Mouse (Mus musculus) hindbrain, postnatal 0 days (tissue): ENCODE measurements around the gene Ak4. TPM values are rescaled to one million over a fixed set of nuclear protein-coding genes. Genes with fewer than 3 reads are reported as not detected.

Experiments used
- ATAC-seq: fragments of 200-750 bp; cut with Nextera tagmentation; 2 replicates; pipeline ENCODE4 v1.8.0; 2017; ENCODE audit warnings: mild to moderate bottlenecking, moderate TSS enrichment, moderate library complexity
- DNase-seq: peaks from one replicate; pipeline ENCODE4 v3.0.0-alpha.2; 2015; ENCODE audit warnings: low spot score
- H3K27ac ChIP-seq: fragments of 300-500 bp; sonication (generic); 2 replicates; pipeline ENCODE4 v1.5.1; 2014; ENCODE audit warnings: mild to moderate bottlenecking
- H3K27me3 ChIP-seq: fragments of 300-500 bp; sonication (generic); 2 replicates; pipeline ENCODE4 v1.6.1; 2014; ENCODE audit warnings: low read length, mixed read lengths; ENCODE audit not compliant: insufficient read depth
- H3K36me3 ChIP-seq: fragments of 300-500 bp; sonication (generic); 2 replicates; pipeline ENCODE4 v1.6.1; 2014; ENCODE audit warnings: low read length, mixed read lengths; ENCODE audit not compliant: insufficient read depth
- H3K4me1 ChIP-seq: fragments of 300-500 bp; sonication (generic); 2 replicates; pipeline ENCODE4 v1.6.1; 2014; ENCODE audit warnings: antibody characterized with exemption, low read length, mixed read lengths; ENCODE audit not compliant: insufficient read depth
- H3K4me2 ChIP-seq: fragments of 300-500 bp; sonication (generic); 2 replicates; pipeline ENCODE4 v1.6.1; 2014; ENCODE audit warnings: low read depth, mild to moderate bottlenecking, low read length, moderate library complexity, mixed read lengths
- H3K4me3 ChIP-seq: fragments of 300-500 bp; sonication (generic); 2 replicates; pipeline ENCODE4 v1.5.1; 2014; ENCODE audit warnings: low read length
- H3K9ac ChIP-seq: fragments of 300-500 bp; sonication (generic); replicated peaks from 2 replicates; pipeline ENCODE4 v1.6.1; 2014; ENCODE audit warnings: mild to moderate bottlenecking, low read length, moderate library complexity, mixed read lengths
- H3K9me3 ChIP-seq: fragments of 300-500 bp; sonication (generic); 2 replicates; pipeline ENCODE4 v1.6.1; 2016; ENCODE audit warnings: low read length, mixed read lengths
- CTCF ChIP-seq: IDR thresholded peaks from 2 replicates; pipeline ENCODE4 v1.5.1; 2016; ENCODE audit warnings: antibody characterized with exemption, control low read depth, low read depth
- WGBS: fragments of 180-500 bp; shearing (Covaris S2); extraction: QIAGEN DNeasy Blood & Tissue Kit; methylation state at CpG from one replicate; pipeline ENCODE4 v1.1.7; 2014; 5-methylcytosine and 5-hydroxymethylcytosine counted together
- polyA plus RNA-seq: library from polyadenylated mRNA; unstranded; fragments of >200 nt; fragmentation: Nextera tagmentation; extraction: Ambion mirVana; gene quantifications from 2 replicates; pipeline ENCODE4 v1.2.1, GENCODE M21; 2015
- total RNA-seq: library from RNA; depleted of rRNA; stranded (reverse); fragments of >200 nt; gene quantifications from 2 replicates; pipeline ENCODE4 v1.2.3, GENCODE M21; 2014

Gene Ak4
- total and polyA plus RNA-seq, 2 experiments from 2014 or later, result 8.4 to 23.6 TPM

DNA sequence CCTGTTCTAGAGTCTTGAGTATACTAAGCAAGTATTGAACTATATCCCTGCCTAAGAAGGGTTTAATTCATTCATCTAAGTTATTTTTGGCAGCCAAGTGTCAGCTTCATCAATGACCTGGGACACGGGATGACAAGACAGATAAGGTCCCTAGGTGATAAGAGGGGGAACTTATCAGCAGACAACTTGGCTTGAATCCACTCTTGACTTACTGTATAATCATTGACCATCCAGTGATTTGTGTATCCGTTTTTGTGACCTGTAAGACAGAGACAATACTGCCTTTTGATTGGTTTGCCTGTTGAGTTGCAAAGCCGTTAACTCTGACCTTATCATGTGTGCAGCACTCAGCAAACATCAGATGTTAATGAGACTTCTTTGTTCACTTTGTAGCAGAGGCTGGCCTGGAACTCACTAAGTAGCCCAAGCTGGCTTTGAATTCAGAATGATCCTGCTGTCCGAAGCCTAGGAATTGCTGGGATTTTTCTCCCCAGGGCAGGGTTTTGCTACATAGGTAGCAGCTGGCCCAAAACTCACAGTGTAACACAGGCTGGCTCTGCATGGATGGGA, 19.0 kb upstream of the Ak4 start:
- Histone ChIP-seq H3K27me3 (no peaks in the 10 kb centered on the region), H3K27ac (no peak overlapping the region), H3K4me2 (no peak overlapping the region), H3K36me3 (no peaks in the 10 kb centered on the region), H3K4me1 (no peaks in the 10 kb centered on the region), H3K4me3 (no peak overlapping the region), H3K9ac (no peak overlapping the region), H3K9me3 (no peaks in the 10 kb centered on the region)
- no peak for TF ChIP-seq CTCF
- ATAC-seq (no peak), DNase-seq (no peak)
- 85% methylated on average over 4 of the region's 4 CpGs for WGBS

DNA sequence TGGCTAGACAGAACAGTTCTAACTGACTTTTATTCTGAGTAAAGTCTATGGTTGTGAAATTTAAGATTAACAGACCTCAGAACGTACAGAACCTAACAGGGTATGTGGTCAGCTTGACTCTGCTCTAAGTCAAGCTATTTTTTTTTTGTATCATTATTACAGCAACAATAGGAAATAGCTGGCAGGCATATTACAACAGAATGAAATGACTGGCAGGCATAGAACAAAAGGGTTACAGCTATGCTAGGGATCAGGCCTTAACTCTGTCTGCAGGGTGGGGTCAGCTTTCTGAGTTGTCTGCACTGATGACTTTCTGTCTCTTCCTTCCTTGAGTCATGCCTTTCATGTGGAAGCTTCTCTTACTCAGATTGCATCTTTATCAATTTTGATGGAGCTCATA, 17.1 kb upstream of the Ak4 start:
- H3K4me3 ChIP-seq, result no peak overlapping the region
- DNase-seq (no peak), ATAC-seq (no peak)

DNA sequence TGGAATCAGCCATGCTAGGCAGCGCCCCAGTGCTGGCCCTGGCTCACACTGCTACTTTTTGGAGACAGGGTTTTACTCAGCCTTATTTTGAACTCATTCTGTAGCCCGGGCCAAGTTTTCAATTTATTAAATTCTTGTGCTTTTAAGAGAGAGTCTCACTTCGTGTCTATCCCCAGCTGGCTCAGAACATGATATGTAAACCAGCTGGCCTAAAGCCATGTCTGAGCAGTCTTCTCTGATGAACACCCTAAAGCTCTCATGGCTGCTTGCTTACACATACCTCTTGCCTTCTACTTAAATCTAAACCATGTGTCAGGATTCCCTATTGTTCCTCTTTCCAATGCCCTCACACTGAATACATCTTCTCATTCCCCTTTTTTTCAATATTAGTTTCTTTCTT, 14.2 kb upstream of the Ak4 start:
- no peak for DNase-seq

More for the DNA sequence above, 17.1 kb upstream of the Ak4 start:
- Histone ChIP-seq H3K9me3 (no peaks in the 10 kb centered on the region), H3K4me1 (no peaks in the 10 kb centered on the region), H3K27ac (no peak overlapping the region), H3K27me3 (no peaks in the 10 kb centered on the region), H3K4me2 (no peak overlapping the region), H3K9ac (no peak overlapping the region), H3K36me3 (no peaks in the 10 kb centered on the region)
- WGBS, result 73% methylated on average over 1 of the region's 1 CpGs
- no peak for TF ChIP-seq CTCF

DNA sequence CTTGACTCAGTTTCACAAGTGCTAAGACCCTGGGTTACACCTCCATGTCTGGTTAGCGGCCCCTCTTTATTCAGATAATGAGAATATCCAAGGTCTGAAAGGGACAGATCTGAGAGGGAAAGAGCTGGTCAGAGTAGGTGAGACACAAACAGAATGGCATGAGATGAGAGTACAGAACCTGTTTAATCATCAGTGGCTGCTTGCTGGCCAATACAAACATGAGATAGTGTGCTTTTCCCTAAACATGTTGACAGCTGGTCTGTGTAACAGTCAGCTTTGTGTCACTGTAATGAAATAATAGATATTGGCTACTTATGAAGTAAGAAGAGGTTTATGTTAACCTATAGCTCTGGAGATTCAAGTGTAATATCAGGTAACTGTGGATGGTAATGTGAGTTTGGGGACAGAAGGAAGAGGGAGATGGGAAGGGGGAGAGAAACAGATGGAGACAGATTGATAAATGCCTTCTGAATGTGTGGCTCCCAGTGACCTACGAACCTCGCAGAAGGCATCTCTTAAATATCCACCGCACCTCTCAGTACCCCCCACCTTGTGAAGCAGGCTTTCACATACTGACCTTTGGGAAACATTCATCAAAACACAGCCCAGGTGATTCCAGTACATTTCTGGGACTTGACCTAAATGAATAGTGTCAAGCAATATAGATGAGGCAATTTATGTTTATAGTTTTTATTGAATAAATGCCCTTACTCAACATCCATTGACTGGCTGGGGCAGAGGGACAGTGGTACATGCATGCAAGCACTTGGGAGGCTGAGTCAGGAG, 12.5 kb upstream of the Ak4 start:
- Histone ChIP-seq H3K4me3 (no peak overlapping the region), H3K4me2 (no peak overlapping the region), H3K36me3 (no peaks in the 10 kb centered on the region), H3K27ac (no peak overlapping the region), H3K9ac (no peak overlapping the region), H3K4me1 (no peaks in the 10 kb centered on the region), H3K9me3 (no peaks in the 10 kb centered on the region), H3K27me3 (no peaks in the 10 kb centered on the region)
- ATAC-seq, result no peak
- no peak for TF ChIP-seq CTCF
- 96% methylated on average over 4 of the region's 4 CpGs for WGBS
- no peak for DNase-seq

More for the DNA sequence above, 14.2 kb upstream of the Ak4 start:
- no peak for TF ChIP-seq CTCF
- Histone ChIP-seq H3K27me3 (no peaks in the 10 kb centered on the region), H3K4me2 (no peak overlapping the region), H3K4me3 (no peak overlapping the region), H3K9ac (no peak overlapping the region), H3K4me1 (no peaks in the 10 kb centered on the region), H3K9me3 (no peaks in the 10 kb centered on the region), H3K36me3 (no peaks in the 10 kb centered on the region), H3K27ac (no peak overlapping the region)
- WGBS, result 58% methylated on average over 3 of the region's 3 CpGs
- ATAC-seq, result no peak

DNA sequence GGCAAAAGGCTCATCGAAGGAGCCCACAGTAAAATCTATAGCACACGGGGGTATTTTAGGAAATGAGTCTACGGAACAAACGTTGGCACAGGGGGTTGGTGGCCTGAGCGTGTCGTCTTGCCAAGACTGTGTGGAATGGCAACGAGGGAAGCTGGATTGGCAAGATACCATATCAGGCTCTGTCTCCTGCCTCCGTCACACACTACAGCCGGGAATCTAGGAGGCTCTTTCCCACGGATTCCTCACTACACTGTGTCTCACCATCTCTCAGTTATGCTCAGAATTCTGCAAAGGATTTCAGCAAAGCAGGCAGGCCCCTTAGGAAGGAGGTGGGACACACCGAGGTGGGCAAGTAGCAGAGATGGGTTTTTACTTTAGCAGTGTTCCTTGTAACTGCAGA, 2.1 kb upstream of the Ak4 start:
- TF ChIP-seq CTCF, result no peak
- H3K4me2 ChIP-seq, result no peak overlapping the region
- H3K27ac ChIP-seq, result no peak overlapping the region
- H3K9me3 ChIP-seq, result no peaks in the 10 kb centered on the region
- no peak overlapping the region for H3K9ac ChIP-seq
- ATAC-seq (no peak), DNase-seq (no peak)
- no peaks in the 10 kb centered on the region; the same call in 1 of the 2 replicates for H3K4me1 ChIP-seq
- H3K27me3 ChIP-seq, result no peaks in the 10 kb centered on the region
- no peak overlapping the region for H3K4me3 ChIP-seq
- H3K36me3 ChIP-seq, result no peaks in the 10 kb centered on the region
- 54% methylated on average over 11 of the region's 11 CpGs for WGBS

DNA sequence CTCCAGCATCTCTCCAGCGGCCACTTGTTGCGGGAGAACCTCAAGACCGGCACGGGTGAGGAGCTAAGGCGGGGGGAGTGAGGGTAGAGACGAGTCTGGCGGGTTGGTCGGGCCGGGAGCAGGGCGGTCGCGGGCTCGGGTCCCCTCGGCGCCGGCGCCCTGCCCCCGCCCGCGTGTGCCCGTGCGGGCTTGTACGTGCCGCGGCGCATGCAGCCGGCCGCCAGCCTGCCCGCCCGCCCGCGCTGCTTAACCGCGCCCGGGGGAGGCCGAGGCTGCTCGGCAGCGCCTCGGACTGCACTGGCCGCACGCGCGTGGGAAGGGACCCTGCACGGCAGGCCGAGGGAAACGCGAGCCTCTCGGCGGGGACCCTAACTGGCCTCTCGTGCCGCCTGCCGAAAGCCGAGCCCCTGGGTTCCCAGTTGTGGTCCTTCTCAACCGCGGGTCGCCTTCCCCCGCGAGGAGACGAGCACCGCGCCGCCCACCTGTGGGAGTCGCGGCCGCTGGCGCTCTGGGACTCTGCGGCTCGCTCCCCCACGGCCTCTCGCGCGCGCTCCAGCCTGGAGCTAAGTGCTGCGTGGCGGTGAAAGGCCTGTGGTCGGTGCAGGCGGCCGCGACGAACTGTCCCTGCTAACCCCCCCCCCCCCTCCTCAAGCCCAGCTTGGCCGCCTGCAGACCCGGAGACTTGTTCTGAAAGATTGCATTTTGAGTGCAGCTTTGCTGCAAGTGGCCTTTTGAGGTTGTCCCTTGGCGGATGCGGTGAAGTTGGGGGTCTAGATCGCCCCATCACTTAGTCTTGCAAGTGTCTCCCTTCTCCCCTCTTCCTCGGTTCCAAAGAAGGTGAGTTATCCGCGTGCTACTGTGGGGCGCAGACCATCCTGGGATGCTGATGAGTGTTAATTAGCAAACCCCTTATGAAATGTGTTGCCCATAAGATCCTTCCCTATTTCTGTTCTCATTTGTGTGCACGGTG, 1.1 kb downstream of the Ak4 start:
- WGBS, result 2% methylated on average over 88 of the region's 90 CpGs
- peak; percentile 80 for ATAC-seq
- H3K36me3 ChIP-seq, result no peaks in the 10 kb centered on the region
- peak overlapping the region; percentile 97 for H3K4me2 ChIP-seq
- peak overlapping the region; percentile 85 for H3K9ac ChIP-seq
- no peaks in the 10 kb centered on the region for H3K9me3 ChIP-seq
- DNase-seq, result peak; percentile 64
- H3K4me3 ChIP-seq, result peak overlapping the region; percentile 79
- H3K4me1 ChIP-seq, result peaks cover 4% of the 10 kb centered on the region; the same call in 1 of the 2 replicates
- H3K27ac ChIP-seq, result peak overlapping the region; percentile 45; the same call in 1 of the 2 replicates
- TF ChIP-seq CTCF, result no peak
- no peaks in the 10 kb centered on the region for H3K27me3 ChIP-seq
